Mouse (Mus musculus) granulocyte monocyte progenitor cell, adult 5-6 weeks (primary cell): Measurements from ENCODE around the gene Abraxas2. TPM values are rescaled to one million over a fixed set of nuclear protein-coding genes. Genes with fewer than 3 reads are reported as not detected.

Source experiments
- ATAC-seq: replicated peaks from 2 replicates; pipeline ENCODE4 v1.8.0; 2016; ENCODE audit warnings: mild to moderate bottlenecking, moderate TSS enrichment, inconsistent platforms; ENCODE audit not compliant: poor library complexity, severe bottlenecking
- total RNA-seq, 2 experiments: library from RNA; stranded (forward) in 1 of 2; stranded (reverse) in 1 of 2; fragments of 200-712, 200-1000 nt in 1 of 2; fragments of >200 nt in 1 of 2; fragmentation: Nextera tagmentation in 1 of 2; gene quantifications; 2 replicates each; pipeline ENCODE4 v1.2.3; 2014 to 2017

Abraxas2 gene
- total RNA-seq, 2 experiments from 2014 or later = 36.1 to 44.0 TPM

DNA sequence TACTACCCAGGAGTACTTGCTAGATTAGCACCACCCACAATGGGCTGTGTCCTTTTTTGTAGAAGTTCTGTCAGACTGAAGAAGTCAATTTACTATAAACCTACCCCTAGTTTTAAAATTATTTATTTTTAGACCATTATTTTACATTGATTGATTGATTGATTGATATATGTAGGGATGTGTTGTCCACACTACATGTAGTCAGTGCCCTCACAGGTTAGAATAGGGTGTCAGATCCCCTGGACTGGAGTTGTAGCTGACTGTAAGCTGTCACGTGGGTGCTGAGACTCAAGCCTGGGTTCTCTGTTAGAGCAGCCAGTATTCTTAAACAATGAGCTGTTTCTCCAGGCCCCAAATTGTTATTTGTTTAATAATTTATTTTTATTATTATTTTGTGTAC lies 34.3 kb downstream of the Abraxas2 start:
- ATAC-seq = no peak

DNA sequence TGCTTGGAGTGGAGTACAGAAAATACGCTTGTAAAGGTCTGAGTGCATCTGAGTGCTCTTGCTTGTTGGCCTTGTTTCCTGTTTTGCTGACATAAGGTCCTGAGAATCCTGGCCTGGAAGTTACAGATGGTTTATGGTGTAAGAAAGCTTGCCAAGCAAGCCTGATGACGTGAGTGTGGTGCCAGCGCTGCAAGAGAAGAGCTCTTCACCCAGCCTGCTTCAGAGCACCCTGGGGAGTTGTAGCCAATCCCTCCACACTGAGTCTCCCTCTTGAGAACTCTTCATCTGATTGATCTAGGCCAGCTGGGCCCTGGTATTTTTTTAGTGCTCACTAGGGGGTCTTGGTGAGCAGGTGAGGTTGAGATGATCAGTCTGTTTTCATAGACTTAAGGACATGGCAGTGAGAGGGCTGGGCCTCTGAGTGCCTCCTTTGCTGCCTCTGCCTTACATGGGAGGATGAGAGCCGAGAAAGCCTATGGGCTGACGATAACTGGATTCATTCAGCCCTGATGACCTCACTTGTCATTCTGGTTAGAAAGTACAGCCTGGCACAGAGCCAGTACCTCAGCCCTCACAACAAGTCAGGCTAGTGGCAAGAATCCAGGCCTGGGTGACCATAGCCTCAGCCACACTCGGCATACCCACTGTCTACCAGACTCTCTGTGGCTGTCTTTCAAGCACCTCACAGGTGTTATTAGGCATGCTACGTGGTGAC lies 36.0 kb downstream of the Abraxas2 start:
- ATAC-seq = no peak

DNA sequence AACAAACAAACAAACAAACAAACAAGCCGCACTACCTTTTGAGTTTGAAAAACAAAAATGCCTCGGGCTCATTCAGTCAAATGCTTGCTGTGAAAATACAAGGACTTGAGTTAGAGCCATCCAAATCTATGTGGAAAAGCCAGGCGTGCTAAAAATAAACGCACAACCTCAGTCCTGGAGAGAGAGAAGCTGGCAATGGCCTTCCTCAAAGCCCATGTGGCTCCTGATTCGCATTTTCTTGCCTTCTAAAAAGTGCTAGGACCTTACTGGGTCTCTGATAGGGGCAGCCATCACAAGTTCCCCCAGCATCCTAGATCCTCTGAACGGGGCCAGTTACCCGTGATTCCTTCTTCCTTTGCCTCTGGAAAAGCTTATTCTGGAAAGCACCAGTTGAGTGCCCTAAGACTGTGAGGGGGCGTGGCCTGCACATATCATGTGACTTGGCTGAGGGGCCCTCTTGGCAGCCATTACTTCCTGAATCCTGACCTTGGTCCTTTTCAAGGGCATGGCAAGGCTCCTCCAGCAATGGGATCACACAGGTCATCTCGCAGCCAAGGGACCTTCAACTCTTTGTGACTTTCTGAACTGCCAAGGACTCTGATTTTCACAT lies 37.3 kb downstream of the Abraxas2 start:
- ATAC-seq = no peak

DNA sequence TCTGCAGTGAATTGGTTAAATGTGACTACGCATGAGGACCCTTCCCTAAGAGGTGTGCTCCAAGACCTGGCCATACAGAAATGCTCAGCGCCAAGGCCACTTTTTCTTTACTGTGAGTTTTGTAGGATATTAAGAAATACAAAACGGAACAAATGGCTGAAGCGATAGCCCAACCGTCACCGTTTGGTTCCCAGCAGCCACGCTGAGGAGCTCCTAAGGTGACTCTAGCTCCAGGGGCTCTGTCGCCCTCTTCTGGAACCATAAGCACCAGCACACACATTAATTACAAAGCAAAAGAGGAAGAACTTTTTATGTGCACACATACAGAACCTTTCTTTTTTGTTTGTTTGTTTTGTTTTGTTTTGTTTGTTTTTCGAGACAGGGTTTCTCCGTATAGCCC lies 38.2 kb downstream of the Abraxas2 start:
- ATAC-seq = no peak; the same call in 1 of the 2 replicates

DNA sequence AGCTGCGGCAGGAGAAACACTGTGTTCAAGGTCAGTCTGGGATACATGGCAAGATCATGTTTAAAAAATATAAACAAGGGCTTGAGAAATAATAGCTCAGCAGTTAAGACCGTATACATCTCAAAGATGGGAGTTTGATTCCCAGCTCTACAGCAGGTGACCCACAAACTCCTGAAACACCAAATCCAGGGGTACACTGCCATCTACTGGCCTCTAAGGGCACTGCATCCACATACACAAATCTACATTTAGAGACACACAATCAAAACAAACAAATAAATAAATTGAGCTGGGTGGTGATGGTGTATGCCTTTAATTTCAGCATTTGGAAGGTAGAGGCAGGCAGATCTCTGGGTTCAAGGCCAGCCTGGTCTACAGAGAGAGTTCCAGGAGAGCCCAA lies 39.2 kb downstream of the Abraxas2 start:
- ATAC-seq = peak; percentile 70

DNA sequence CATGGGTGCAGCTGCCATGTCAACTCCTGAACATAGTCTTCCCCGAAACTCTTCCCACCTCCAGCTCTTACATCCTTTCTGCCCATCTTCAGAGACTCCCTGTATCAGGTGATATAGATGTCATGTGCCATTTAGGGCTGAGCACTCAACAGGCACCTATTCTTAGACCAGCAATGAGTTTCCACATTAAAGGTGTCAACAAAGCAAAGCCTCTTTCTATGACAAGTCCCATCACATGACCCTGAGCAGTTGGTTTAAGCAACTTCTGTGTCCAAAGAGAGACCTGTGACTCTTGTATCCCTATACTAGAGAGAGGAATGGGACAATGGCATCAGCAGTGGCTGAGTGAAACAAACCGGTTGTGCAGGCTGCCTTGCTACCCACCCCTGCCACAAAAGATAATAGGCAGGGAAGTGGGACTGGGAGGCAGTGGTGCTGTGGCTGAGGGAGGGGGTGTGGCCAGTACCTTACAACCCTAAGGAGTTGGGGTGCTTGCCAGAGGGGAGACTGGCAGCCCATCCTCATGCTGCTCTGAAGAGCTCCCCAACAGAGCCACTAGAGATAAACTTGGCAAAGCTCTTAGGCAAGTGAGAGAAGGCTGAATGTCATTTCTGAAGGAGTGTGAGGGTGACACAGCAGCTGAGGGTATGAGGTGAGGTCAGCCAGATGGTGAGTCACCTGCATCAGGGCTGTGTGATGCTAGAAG lies 42.0 kb downstream of the Abraxas2 start:
- no peak for ATAC-seq

DNA sequence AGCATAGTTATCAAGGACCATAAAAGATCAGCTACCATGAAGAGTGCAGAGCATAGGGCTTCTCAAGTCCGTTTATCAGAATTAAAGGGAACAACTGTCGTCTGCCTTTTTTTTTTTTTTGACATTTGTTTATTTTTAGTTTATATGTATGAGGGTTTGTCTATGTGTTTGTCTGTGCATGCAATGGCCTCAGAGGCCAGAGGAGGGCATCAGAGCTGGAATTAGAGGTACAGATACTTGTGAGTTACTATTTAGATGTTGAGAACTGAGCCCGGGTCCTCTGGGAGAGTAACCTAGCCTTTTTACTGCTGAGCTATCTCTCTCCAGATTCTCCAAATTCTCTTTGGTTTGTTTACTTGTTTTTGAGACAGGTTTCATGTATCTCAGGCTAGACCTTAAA lies 44.8 kb downstream of the Abraxas2 start:
- ATAC-seq = no peak

DNA sequence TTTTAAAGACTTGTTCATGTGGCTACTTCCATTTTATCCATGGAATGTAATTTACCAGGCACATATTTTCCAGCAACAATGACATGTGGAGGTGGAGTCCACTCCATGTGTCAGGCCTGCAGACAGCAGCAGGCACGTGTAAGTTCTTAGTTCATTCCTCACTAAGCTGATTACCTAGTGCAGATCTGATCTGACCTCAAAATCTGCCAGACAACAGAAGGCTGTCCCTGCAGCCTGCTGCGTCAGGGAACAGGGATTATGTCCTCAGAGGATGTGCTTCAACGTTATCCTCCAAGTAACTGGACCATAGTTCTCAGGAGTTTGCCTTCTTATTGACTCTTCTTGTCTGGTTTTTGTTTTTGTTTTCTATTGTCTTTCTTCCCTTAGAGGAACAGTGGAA lies 62.9 kb downstream of the Abraxas2 start:
- ATAC-seq = no peak

DNA sequence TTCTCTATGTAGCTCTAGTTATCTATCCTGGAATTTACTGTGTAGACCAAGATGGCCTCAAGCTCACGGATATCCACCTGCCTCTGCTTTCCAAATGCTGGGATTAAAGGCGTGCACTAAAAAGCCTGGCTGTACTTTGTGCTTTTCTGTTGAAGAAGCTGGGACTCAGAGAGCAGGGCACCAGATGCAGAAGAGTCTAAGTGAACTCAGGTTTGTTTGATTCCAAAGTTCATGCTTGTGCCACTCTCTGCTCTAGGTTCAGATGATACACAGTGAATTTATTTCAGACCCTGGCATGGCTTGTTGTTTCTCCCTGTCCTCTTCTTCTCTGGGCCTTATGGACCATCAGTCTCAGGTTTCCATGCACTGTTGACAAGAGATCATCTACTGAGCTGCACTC lies 66.2 kb downstream of the Abraxas2 start:
- no peak for ATAC-seq

DNA sequence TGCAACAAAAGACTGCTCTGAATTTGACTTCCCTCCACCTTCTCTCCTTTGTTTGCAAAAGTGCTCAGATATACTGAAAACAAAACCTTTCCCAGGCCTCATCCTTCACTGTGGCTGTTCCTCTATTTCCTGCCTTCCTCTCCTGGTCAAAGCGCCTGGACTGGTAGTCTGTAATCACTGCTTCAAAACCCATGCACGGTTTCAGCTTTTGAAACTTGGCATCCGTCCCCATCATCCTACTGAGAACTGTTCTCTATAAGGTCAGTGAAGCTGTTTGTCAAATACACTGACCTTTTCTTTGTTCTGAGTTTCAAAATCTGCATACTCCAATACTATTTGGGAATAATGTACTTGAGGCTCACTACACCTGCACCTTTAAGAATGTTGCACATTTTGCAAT lies 68.2 kb downstream of the Abraxas2 start:
- ATAC-seq = no peak

DNA sequence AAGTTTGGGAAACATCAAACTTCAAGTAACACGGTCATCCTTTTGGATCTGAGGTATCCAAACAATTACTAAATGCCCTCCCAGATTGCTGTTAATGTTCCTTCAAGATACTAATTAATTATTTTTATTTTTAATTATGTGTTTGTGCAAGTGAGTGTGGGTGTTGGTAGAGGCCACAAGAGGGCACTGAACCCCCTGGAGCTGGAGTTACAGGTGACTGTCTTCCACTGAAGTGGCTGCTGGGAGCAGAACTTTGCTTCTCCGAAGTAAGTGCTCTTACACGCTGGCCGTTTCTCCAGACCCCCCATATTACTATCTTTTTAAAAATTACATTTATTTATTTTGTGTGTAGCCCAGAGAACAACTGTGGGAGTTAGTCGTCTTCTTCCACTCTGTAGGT lies 71.0 kb downstream of the Abraxas2 start:
- ATAC-seq = no peak

DNA sequence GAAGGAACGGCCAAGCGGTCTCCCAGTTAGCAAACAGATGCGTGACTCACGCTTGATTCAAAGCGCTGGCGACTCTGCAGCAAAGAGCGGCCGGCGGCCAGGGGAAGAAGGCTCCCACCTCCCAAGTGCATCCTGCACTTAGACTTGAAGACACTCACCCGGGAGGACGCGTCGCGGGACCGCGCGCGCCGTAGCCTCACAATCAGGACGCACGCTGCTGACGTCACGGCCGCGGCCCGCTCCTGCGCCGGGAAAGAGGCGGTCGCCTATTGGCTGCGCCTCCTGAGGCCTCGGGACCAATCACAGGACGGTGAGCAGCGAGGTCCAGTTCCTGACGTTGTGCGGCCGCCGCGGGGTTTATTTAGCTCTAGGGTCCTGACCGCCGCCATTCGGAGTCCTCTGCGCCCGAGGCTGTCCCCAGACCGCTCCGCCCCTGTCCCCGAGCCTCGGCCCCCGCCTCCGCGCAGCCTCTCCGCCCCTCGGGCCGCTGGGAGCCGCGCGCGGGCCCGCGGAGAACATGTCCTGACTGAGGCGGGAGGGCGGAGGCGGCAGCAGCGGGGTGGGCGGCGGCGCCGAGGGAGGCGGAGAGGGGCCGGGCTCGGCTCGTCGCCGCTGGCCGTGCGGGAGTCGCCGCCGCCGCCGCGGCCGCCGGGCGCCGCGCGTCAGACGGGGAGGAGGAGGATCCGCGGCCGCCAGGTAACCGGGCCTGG lies 72.0 kb downstream of the Abraxas2 start, which contains the start of gene Zranb1:
Gene Zranb1, plus strand, starts transcription at position 293 of the 710 bp plus-strand sequence.
- ATAC-seq = peak; percentile 86

DNA sequence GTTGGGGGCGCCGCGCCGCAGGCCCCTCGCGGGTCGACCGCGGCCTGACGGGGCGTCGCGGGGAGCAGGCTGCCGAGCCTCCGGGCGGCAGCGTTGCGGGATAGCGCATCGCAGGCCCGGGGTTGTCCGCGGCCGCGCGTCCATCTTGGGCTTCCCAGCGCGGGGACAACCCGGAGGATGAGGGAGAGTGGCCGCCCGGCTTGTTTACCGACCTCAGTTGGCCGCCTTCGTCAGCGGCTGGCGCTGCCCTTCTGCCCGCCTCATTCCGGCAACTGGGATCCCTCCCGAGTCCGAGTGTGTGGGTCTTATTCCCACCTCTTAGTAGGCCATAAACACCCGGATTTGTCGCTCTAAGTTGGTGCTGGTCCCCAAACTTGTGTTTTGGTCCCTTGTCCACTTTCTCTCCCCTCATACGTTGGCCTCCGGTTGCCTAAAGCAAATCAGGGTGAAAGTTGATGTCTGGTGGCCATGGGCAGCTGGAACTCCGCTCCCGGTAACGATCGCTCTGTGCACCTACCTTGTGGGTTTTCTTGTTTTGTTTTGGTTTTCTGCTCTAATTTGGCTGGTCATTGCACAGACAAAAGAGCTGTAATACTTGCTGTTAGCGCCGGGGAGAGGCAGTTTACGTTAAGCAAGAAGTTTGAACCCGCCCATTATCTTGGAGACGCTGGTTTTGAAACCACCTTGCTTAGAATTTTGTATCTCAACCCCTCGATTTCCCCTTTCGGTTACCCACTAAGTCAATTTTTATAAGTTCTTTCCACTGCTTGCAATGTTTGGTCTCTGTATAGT lies 72.7 kb downstream of the Abraxas2 start:
- peak; percentile 53 for ATAC-seq

DNA sequence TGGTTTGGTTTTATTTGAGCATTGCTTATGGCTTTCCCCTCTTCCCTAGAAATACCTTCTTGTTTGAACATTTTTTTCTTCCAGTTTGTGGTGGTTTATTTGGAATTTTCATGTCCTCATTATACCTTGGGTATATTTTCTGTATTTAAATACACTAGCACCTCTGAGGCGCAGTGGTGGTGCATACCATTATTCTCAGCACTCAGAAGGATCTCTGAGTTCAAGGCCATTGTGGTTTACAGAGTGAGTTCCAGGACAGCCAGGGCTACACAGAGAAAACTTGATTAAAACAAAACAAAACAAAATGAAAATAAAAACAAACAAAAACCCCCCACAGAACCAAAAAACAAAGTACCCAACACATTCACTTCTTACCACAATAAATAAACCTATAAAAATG lies 74.3 kb downstream of the Abraxas2 start:
- ATAC-seq = no peak

Other genes with a start within 250 kb of the Abraxas2 start
- gene Lhpp, start 248.6 kb upstream of the Abraxas2 start, total RNA-seq (2014; fragmentation: Nextera tagmentation) = 11.5 and 13.8 TPM in 2 replicates
- 7.3 and 9.3 TPM in 2 replicates for gene Lhpp, start 248.6 kb upstream of the Abraxas2 start, total RNA-seq (2017)
- gene Fam53b, start 45.3 kb upstream of the Abraxas2 start, total RNA-seq (2014; fragmentation: Nextera tagmentation) = 20.1 and 27.7 TPM in 2 replicates
- 11.1 and 12.5 TPM in 2 replicates for gene Fam53b, start 45.3 kb upstream of the Abraxas2 start, total RNA-seq (2017)
- 22.1 and 26.8 TPM in 2 replicates for gene Eef1akmt2, start 6.6 kb upstream of the Abraxas2 start, total RNA-seq (2014; fragmentation: Nextera tagmentation)
- gene Eef1akmt2, start 6.6 kb upstream of the Abraxas2 start, total RNA-seq (2017) = 51.4 and 61.2 TPM in 2 replicates
- 18.8 and 21.6 TPM in 2 replicates for gene Zranb1, start 71.9 kb downstream of the Abraxas2 start, total RNA-seq (2014; fragmentation: Nextera tagmentation)
- gene Zranb1, start 71.9 kb downstream of the Abraxas2 start, total RNA-seq (2017) = 46.8 and 70.1 TPM in 2 replicates